Mouse (Mus musculus) erythroblast, embryonic 14.5 days (primary cell): ENCODE data around the gene Osbpl6. TPM values are rescaled to one million over a fixed set of nuclear protein-coding genes. Genes with fewer than 3 reads are reported as not detected.

Source experiments
- H3K27me3 ChIP-seq: 2 replicates; pipeline ENCODE4 v1.6.1; 2012; ENCODE audit warnings: inconsistent platforms; ENCODE audit not compliant: control insufficient read depth
- H3K36me3 ChIP-seq: 2 replicates; pipeline ENCODE4 v1.6.1; 2012; ENCODE audit warnings: mild to moderate bottlenecking, inconsistent platforms; ENCODE audit not compliant: control insufficient read depth
- H3K4me1 ChIP-seq: 2 replicates; pipeline ENCODE4 v1.6.1; 2012; ENCODE audit warnings: inconsistent platforms; ENCODE audit not compliant: control insufficient read depth
- H3K4me3 ChIP-seq: replicated peaks from 2 replicates; pipeline ENCODE3; 2012; ENCODE audit warnings: moderate library complexity, mild to moderate bottlenecking, inconsistent platforms
- H3K9me3 ChIP-seq: 2 replicates; pipeline ENCODE4 v1.6.1; 2012; ENCODE audit warnings: low read length, inconsistent platforms, mixed read lengths; ENCODE audit not compliant: control insufficient read depth
- GATA1 ChIP-seq: IDR thresholded peaks from 2 replicates; pipeline ENCODE4 v1.6.1; 2012; ENCODE audit warnings: low read length, inconsistent platforms, mixed read lengths
- TAL1 ChIP-seq: IDR thresholded peaks from 3 replicates; pipeline ENCODE4 v1.6.1; 2012; ENCODE audit warnings: low read length, inconsistent platforms, mixed read lengths
- polyA plus RNA-seq: library from polyadenylated mRNA; stranded (reverse); fragments of >175 nt; gene quantifications from 2 replicates; pipeline ENCODE4 v1.2.3, GENCODE M21; 2012

Gene Osbpl6
- polyA plus RNA-seq, 1 experiment, result not detected

DNA sequence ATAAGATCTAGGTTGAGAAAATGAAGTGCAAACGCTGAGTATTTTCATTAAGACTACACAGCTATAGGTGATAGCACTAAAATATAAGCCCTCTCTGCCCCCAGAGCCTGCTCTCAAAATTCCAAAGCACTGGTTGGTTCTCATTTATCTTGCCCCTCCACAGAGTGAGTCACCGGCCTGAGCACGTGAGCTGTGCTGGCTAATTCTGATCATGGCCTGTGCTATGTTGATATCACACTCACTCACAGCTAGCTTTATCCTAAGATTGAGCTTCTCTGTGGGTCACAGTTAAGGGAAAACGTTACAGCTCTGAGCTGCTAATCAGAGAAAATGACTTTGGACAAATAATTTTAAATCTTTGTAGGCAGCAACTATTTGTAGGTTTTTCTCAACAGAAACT lies 34.1 kb upstream of the Osbpl6 start:
- TF ChIP-seq TAL1 (no peak), GATA1 (no peak)
- Histone ChIP-seq H3K36me3 (peaks cover 55% of the 10 kb centered on the region), H3K4me3 (no peak overlapping the region), H3K27me3 (no peaks in the 10 kb centered on the region), H3K4me1 (peaks cover 41% of the 10 kb centered on the region), H3K9me3 (no peaks in the 10 kb centered on the region)

DNA sequence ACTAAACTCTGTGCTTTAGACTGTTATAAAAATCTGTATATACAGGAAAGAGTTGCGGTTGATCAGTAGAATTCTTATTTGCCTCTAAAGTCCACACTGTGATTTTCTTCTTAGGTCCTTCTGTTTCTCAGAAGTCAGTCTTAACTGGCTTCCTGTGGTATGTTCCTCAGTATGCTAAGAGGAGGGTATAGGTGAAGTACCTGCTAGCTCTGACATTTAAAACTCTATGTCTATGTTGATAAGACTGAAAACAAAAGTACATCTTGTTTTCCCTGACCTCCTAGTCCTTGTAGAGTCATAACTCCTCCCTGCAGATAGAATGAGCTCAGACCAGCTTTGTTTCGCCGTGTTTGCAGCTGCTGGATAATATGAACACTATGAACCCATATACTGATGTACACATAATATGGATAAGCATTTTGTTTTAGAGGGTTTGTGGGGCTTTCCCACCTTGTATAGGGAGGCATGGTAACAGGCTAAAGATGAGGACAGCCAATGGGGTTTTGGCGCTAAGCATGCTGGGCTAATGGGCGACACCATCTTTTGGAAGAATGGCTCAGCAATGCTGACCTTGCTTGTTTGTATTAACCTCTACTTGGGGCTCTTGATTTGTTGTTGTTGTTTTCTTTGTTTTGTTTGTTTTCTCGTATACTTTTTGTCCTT lies 31.6 kb upstream of the Osbpl6 start:
- Histone ChIP-seq H3K4me3 (no peak overlapping the region), H3K27me3 (no peaks in the 10 kb centered on the region), H3K36me3 (peaks cover 78% of the 10 kb centered on the region), H3K9me3 (no peaks in the 10 kb centered on the region), H3K4me1 (peaks cover 28% of the 10 kb centered on the region)
- TF ChIP-seq GATA1, result no peak

DNA sequence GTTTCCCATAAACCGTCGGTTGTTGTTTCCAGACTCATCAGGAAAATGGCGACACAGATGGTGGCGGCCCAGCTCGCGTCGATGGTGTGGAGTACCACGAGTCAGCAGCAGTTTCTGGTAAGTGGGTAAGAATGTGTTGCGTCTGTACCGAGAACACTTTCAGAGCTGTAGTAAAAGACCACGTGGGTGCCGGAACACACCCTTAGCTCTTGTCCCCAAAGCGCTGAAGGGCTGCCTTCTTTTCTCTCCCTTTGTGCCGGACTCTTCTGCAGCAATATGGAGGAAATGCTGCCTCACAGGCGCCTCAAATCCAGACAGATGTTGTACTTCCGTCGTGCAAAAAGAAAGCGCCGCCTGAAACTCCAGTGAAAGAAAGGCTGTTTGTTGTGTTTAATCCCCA lies 27.7 kb upstream of the Osbpl6 start:
- Histone ChIP-seq H3K27me3 (no peaks in the 10 kb centered on the region), H3K36me3 (peaks cover 96% of the 10 kb centered on the region), H3K4me3 (no peak overlapping the region), H3K9me3 (no peaks in the 10 kb centered on the region), H3K4me1 (no peaks in the 10 kb centered on the region)
- no peak for TF ChIP-seq GATA1
- TF ChIP-seq TAL1, result no peak

DNA sequence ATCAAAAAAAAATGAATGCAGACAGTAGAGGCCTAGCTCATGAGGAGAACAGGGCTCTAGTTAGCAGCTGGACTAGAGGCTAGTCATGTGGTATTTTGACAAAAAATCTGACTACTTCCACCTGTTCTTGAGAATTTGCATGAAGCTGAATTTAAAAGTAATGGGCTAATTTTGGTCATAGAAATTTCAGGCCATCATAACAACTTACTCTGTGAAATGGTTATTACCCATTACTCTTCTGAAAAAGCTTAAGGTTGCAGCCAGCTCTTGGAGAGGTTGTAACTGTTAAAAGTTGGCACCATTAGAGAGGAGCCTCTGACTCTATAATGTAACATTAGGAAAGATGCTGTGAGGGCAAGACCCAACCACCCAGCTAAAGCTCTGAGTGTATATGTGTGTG lies 19.8 kb upstream of the Osbpl6 start:
- Histone ChIP-seq H3K4me1 (no peaks in the 10 kb centered on the region), H3K4me3 (no peak overlapping the region), H3K27me3 (no peaks in the 10 kb centered on the region), H3K36me3 (peaks cover 58% of the 10 kb centered on the region), H3K9me3 (no peaks in the 10 kb centered on the region)
- TF ChIP-seq GATA1, result no peak
- TF ChIP-seq TAL1, result no peak

DNA sequence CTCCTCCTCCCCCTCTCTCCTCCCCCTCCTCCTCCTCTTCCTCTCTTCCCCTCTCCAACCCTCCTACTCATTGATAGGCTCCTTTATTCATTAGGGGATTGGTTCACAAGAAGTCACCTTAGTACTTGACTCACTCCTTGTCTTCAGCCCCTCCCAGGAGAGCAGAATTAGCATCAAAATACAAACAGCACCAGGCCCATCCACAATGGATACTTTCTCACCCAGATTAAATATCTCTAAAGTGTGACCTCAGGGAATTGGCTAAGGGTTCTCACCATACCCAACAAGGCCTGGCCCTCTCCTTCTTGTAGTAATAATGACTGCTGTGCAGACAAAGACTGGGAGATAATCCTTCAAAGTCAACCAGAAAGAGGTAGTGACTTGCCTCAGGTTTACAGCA lies 6.1 kb upstream of the Osbpl6 start:
- Histone ChIP-seq H3K4me3 (no peak overlapping the region), H3K4me1 (no peaks in the 10 kb centered on the region), H3K9me3 (no peaks in the 10 kb centered on the region), H3K36me3 (no peaks in the 10 kb centered on the region), H3K27me3 (peaks cover 27% of the 10 kb centered on the region)
- TF ChIP-seq GATA1, result no peak
- no peak for TF ChIP-seq TAL1

DNA sequence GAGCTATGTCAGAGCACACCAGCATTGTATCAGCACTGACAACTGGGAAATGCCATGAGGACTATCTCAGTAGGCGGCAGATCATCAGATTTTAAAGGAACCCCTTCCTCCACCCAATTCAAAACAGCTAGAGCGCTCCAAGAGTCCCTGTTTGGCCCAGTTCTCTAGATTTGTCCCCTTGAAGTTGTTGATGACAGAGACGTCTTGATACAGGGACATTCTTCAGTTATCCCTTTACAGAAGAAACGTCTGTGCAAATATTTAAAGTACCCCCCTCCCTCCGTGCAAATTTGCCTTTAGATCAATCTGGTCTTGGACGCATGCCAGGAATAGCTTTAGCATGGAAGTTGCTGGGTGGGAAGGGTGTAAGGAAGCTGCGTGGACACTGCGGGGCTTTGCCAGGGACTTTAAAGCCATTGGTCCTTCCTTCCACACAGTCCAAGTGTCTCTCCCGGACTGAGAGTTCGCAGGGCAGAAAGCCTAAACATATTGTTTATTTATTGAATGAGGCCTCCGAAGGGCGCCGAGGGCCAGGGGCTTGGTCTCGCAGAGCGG lies 635 bp upstream of the Osbpl6 start:
- TF ChIP-seq TAL1, result no peak
- no peak for TF ChIP-seq GATA1
- H3K27me3 ChIP-seq, result peaks cover 78% of the 10 kb centered on the region
- H3K4me1 ChIP-seq, result no peaks in the 10 kb centered on the region; the same call in 1 of the 2 replicates
- peaks cover 7% of the 10 kb centered on the region; the same call in 1 of the 2 replicates for H3K9me3 ChIP-seq
- peak overlapping the region; percentile 46 for H3K4me3 ChIP-seq
- H3K36me3 ChIP-seq, result no peaks in the 10 kb centered on the region

DNA sequence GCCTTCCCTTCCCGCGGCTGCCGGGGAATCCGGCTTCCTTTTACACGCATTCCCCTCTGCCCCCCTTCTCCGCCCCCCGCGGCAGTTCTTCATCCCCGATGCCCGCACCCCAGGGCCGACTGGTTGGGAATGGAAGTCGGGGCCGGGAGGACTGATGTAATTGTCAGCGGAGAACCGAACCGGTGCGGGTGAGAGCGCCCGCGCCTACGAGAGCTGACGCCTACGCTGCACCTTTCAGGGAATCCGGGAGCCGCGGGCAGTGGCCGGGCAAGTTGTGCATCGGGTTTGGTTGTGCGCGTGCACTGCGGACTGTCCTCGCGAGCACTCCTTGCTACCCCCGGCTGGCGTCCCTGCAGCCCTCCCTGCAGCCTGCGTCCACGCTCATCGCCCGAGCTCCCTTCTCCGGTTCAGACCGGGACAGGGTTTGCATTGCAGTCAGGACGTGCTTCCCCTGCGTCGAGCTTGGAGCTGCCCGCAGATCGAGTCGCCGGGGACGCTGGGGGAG lies 681 bp downstream of the Osbpl6 start:
- H3K4me3 ChIP-seq, result peak overlapping the region; percentile 54
- no peaks in the 10 kb centered on the region; the same call in 1 of the 2 replicates for H3K4me1 ChIP-seq
- peaks cover 7% of the 10 kb centered on the region; the same call in 1 of the 2 replicates for H3K9me3 ChIP-seq
- no peak for TF ChIP-seq TAL1
- TF ChIP-seq GATA1, result no peak
- H3K27me3 ChIP-seq, result peaks cover 78% of the 10 kb centered on the region
- H3K36me3 ChIP-seq, result no peaks in the 10 kb centered on the region

DNA sequence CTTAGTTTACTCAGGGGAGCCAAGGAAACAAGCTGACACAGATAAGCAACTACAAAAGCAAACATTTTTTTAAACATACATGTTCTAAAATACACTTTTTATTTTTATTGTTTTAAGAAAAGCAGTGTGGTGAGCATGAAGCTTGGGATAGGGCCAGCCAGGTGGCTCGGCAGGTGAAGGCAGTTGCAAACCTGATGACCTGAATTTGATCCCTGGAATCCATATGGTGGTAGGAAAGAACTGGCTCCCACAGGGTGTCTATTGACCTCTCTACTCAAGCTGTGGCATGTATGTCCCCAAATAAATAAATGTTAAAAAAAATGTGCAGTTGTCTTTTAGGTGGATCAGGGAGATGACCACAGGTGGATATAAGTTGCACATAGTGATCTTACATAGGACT lies 3.2 kb downstream of the Osbpl6 start:
- TF ChIP-seq TAL1, result no peak
- TF ChIP-seq GATA1, result no peak
- H3K4me1 ChIP-seq, result no peaks in the 10 kb centered on the region; the same call in 1 of the 2 replicates
- peaks cover 7% of the 10 kb centered on the region; the same call in 1 of the 2 replicates for H3K9me3 ChIP-seq
- no peaks in the 10 kb centered on the region for H3K36me3 ChIP-seq
- H3K4me3 ChIP-seq, result no peak overlapping the region
- H3K27me3 ChIP-seq, result peaks cover 57% of the 10 kb centered on the region

DNA sequence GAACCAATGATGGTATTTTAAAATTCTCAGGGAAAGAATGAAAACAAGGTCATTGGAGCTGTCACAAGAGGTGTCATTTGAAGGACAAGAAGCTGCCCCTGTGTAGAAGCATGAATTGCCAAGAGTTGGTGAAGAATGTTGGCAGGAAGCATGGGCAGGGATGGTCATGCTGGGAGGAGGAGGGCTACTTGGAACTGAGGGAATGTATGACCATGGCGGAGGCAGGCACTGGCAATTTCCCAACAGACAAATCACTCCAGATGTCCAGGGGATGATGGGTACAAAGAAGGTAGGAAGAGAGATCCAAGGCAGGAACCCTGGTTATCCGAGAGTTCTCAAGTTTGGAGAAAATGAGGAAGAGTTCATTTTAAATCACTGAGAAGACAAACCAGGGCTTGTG lies 3.7 kb downstream of the Osbpl6 start:
- Histone ChIP-seq H3K36me3 (no peaks in the 10 kb centered on the region), H3K27me3 (peaks cover 52% of the 10 kb centered on the region), H3K9me3 (peaks cover 7% of the 10 kb centered on the region; the same call in 1 of the 2 replicates), H3K4me1 (no peaks in the 10 kb centered on the region; the same call in 1 of the 2 replicates), H3K4me3 (no peak overlapping the region)
- TF ChIP-seq TAL1 (no peak), GATA1 (no peak)
